Mouse (Mus musculus): ENCODE results near the gene Tarbp2. TPM values are rescaled to one million over a fixed set of nuclear protein-coding genes. Genes with fewer than 3 reads are reported as not detected.

Gene Tarbp2
- total and polyA plus RNA-seq, 3 experiments: 62.2 to 105 (median 75.6) TPM

- dilution Hi-C loops (cut with MboI; ENCODE audit: extremely low pct_ligation_motif_present, extremely low pct_unique_long_range_greater_than_20kb, low sequenced_read_pairs) (no loop called here), in situ Hi-C loops (cut with MboI; ENCODE audit: low pct_ligation_motif_present, low pct_unique_long_range_greater_than_20kb, low sequenced_read_pairs) (no loop called here)
- Histone ChIP-seq H3K4me2 (ENCODE audit: insufficient read depth, low read depth, poor library complexity, severe bottlenecking) (no peak overlapping the region), H3K27ac (ENCODE audit: insufficient read depth, low read depth) (no peak overlapping the region), H3K36me3 (replicated peaks in 1 of 2; ENCODE audit: control insufficient read depth in 1 of 2, insufficient read depth in 1 of 2, low read length in 1 of 2) (peaks cover 76 to 95% of the 10 kb centered on the region in 2 experiments), H3K4me3 (replicated peaks in 1 of 3; ENCODE audit: low read depth in 2 of 3, low read length in 2 of 3, poor library complexity in 1 of 3) (no peak overlapping the region), H3K9me3 (replicated peaks; ENCODE audit: low read length) (no peaks in the 10 kb centered on the region), H3K4me1 (ENCODE audit: control insufficient read depth in 1 of 2, insufficient read depth in 2 of 2) (no peaks in the 10 kb centered on the region; a peak in 1 of 4 replicates), H3K79me2 (replicated peaks; ENCODE audit: control insufficient read depth, extremely low read depth, insufficient read depth, poor library complexity, severe bottlenecking) (peaks cover 17% of the 10 kb centered on the region), H3K27me3 (replicated peaks) (no peaks in the 10 kb centered on the region), H3K9ac (ENCODE audit: insufficient read depth, low read depth) (no peak overlapping the region)
- no peak for DNase-seq (ENCODE audit: extremely low read depth)
- no peak for TF ChIP-seq SMC3 (IDR thresholded peaks at IDR 0.05; ENCODE audit: low read depth, low read length)
- TF ChIP-seq MAFK (IDR thresholded peaks at IDR 0.05; ENCODE audit: insufficient replicate concordance, low read length): no peak
- no peak for TF ChIP-seq KAT2A (IDR thresholded peaks at IDR 0.05; ENCODE audit: insufficient replicate concordance, low read length)
- TF ChIP-seq RAD21 (IDR thresholded peaks at IDR 0.05; ENCODE audit: low read depth, low read length): no peak
- no peak for TF ChIP-seq TCF12 (IDR thresholded peaks at IDR 0.05; ENCODE audit: low read depth, low read length)
- TF ChIP-seq ETS1 (conservative IDR thresholded peaks at IDR 0.05; ENCODE audit: low read depth, low read length): no peak
- no peak for TF ChIP-seq USF1 (IDR thresholded peaks at IDR 0.05; ENCODE audit: low read depth, low read length)
- no peak for TF ChIP-seq POLR2A (IDR thresholded peaks at IDR 0.05; ENCODE audit: low read depth, low read length)
- no peak for TF ChIP-seq ZKSCAN1 (IDR thresholded peaks at IDR 0.05; ENCODE audit: borderline replicate concordance, low read depth, low read length)
These were observed 18.1 kb upstream of the Tarbp2 start for GRCm38 (mm10) chr15:102499851-102500250.

GRCm38 (mm10) chr15:102500479-102500878, 17.5 kb upstream of the Tarbp2 start:
- no peak overlapping the region for H3K27ac ChIP-seq (ENCODE audit: insufficient read depth, low read depth)
- in situ Hi-C loops (cut with MboI; ENCODE audit: low pct_ligation_motif_present, low pct_unique_long_range_greater_than_20kb, low sequenced_read_pairs): no loop called here
- H3K79me2 ChIP-seq (replicated peaks; ENCODE audit: control insufficient read depth, extremely low read depth, insufficient read depth, poor library complexity, severe bottlenecking): peaks cover 11% of the 10 kb centered on the region
- H3K36me3 ChIP-seq (replicated peaks in 1 of 2; ENCODE audit: control insufficient read depth in 1 of 2, insufficient read depth in 1 of 2, low read length in 1 of 2): peaks cover 78 to 95% of the 10 kb centered on the region in 2 experiments
- dilution Hi-C loops (cut with MboI; ENCODE audit: extremely low pct_ligation_motif_present, extremely low pct_unique_long_range_greater_than_20kb, low sequenced_read_pairs): no loop called here
- no peak overlapping the region for H3K4me3 ChIP-seq (replicated peaks in 1 of 3; ENCODE audit: low read depth in 2 of 3, low read length in 2 of 3, poor library complexity in 1 of 3)
- H3K9ac ChIP-seq (ENCODE audit: insufficient read depth, low read depth): no peak overlapping the region
- no peaks in the 10 kb centered on the region for H3K27me3 ChIP-seq (replicated peaks)
- no peak for DNase-seq (ENCODE audit: extremely low read depth)
- no peak for TF ChIP-seq JUN (IDR thresholded peaks at IDR 0.05; ENCODE audit: insufficient read depth, low read depth, low read length)
- TF ChIP-seq POLR2A (IDR thresholded peaks at IDR 0.05; ENCODE audit: low read depth, low read length): peak; percentile 31; the same call in 1 of the 2 replicates
- no peaks in the 10 kb centered on the region; a peak in 1 of 4 replicates for H3K4me1 ChIP-seq (ENCODE audit: control insufficient read depth in 1 of 2, insufficient read depth in 2 of 2)
- H3K9me3 ChIP-seq (replicated peaks; ENCODE audit: low read length): no peaks in the 10 kb centered on the region
- no peak overlapping the region for H3K4me2 ChIP-seq (ENCODE audit: insufficient read depth, low read depth, poor library complexity, severe bottlenecking)

- H3K9ac ChIP-seq (ENCODE audit: insufficient read depth, low read depth): no peak overlapping the region
- no peak for DNase-seq (ENCODE audit: extremely low read depth)
- no peaks in the 10 kb centered on the region for H3K9me3 ChIP-seq (replicated peaks; ENCODE audit: low read length)
- dilution Hi-C loops (cut with MboI; ENCODE audit: extremely low pct_ligation_motif_present, extremely low pct_unique_long_range_greater_than_20kb, low sequenced_read_pairs) (no loop called here), in situ Hi-C loops (cut with MboI; ENCODE audit: low pct_ligation_motif_present, low pct_unique_long_range_greater_than_20kb, low sequenced_read_pairs) (no loop called here)
- no peak overlapping the region for H3K4me2 ChIP-seq (ENCODE audit: insufficient read depth, low read depth, poor library complexity, severe bottlenecking)
- H3K79me2 ChIP-seq (replicated peaks; ENCODE audit: control insufficient read depth, extremely low read depth, insufficient read depth, poor library complexity, severe bottlenecking): peaks cover 8% of the 10 kb centered on the region
- TF ChIP-seq POLR2A (IDR thresholded peaks at IDR 0.05; ENCODE audit: low read depth, low read length) (peak; percentile 5; the same call in 1 of the 2 replicates), HCFC1 (IDR thresholded peaks at IDR 0.05; ENCODE audit: low read depth, low read length) (no peak), RCOR1 (conservative IDR thresholded peaks at IDR 0.05; ENCODE audit: low read depth, low read length) (no peak), CTCF (conservative IDR thresholded peaks at IDR 0.05 in 1 of 2, IDR thresholded peaks at IDR 0.05 in 1 of 2; ENCODE audit: low read depth in 2 of 2, low read length in 2 of 2) (no peak), ELF1 (IDR thresholded peaks at IDR 0.05; ENCODE audit: low read depth, low read length) (no peak), TBP (conservative IDR thresholded peaks at IDR 0.05; ENCODE audit: low read depth, low read length) (no peak), BHLHE40 (IDR thresholded peaks at IDR 0.05; ENCODE audit: low read depth, low read length) (no peak)
- no peaks in the 10 kb centered on the region; a peak in 1 of 4 replicates for H3K4me1 ChIP-seq (ENCODE audit: control insufficient read depth in 1 of 2, insufficient read depth in 2 of 2)
- H3K27me3 ChIP-seq (replicated peaks): no peaks in the 10 kb centered on the region
- peaks cover 75 to 96% of the 10 kb centered on the region in 2 experiments for H3K36me3 ChIP-seq (replicated peaks in 1 of 2; ENCODE audit: control insufficient read depth in 1 of 2, insufficient read depth in 1 of 2, low read length in 1 of 2)
- H3K27ac ChIP-seq (ENCODE audit: insufficient read depth, low read depth): no peak overlapping the region
- no peak overlapping the region for H3K4me3 ChIP-seq (replicated peaks in 1 of 3; ENCODE audit: low read depth in 2 of 3, low read length in 2 of 3, poor library complexity in 1 of 3)
These were observed 16.7 kb upstream of the Tarbp2 start for GRCm38 (mm10) chr15:102501084-102501814.

Measured in CH12.LX (cell line).